Mouse (Mus musculus) CD4-positive, CD25-positive, alpha-beta regulatory T cell, adult 9 weeks (primary cell): Measurements from ENCODE around the gene Vmn1r26. TPM values are rescaled to one million over a fixed set of nuclear protein-coding genes. Genes with fewer than 3 reads are reported as not detected.

Source experiments
- polyA plus RNA-seq: library from polyadenylated mRNA; unstranded; fragments of 100-300 nt; shearing (Covaris generic); gene quantifications from one replicate; pipeline ENCODE4 v1.2.1, GENCODE M21; 2017

The Vmn1r26 gene
- not detected for polyA plus RNA-seq

GRCm38 (mm10) chr6:58015059-58015458 is at the start of gene Vmn1r26:
TSS of gene Vmn1r26 (minus strand) at chr6:58015159.

GRCm38 (mm10) chr6:57980710-57981109 is 34.2 kb downstream of the Vmn1r26 start, which contains the start of gene Vmn1r25:
TSS of gene Vmn1r25 (minus strand) at chr6:57980810.

GRCm38 (mm10) chr6:57961403-57961802 is 53.6 kb downstream of the Vmn1r26 start, which contains the start of gene Vmn1r24:
TSS of gene Vmn1r24 (minus strand) at chr6:57961503.

Other genes with a start within 250 kb of the Vmn1r26 start
- 12.5 TPM for gene Vopp1, start 190.0 kb downstream of the Vmn1r26 start, polyA plus RNA-seq
- not detected for gene Vmn1r21, start 164.8 kb downstream of the Vmn1r26 start, polyA plus RNA-seq
- gene Vmn1r22, start 107.1 kb downstream of the Vmn1r26 start, polyA plus RNA-seq, result not detected
- not detected for gene Vmn1r23, start 88.3 kb downstream of the Vmn1r26 start, polyA plus RNA-seq
- not detected for gene Vmn1r24, start 53.7 kb downstream of the Vmn1r26 start, polyA plus RNA-seq
- not detected for gene Vmn1r25, start 34.3 kb downstream of the Vmn1r26 start, polyA plus RNA-seq
- gene Vmn1r27, start 203.7 kb upstream of the Vmn1r26 start, polyA plus RNA-seq, result not detected
- not detected for gene Vmn1r28, start 246.9 kb upstream of the Vmn1r26 start, polyA plus RNA-seq